Comparison of ENCODE assay signal across 9 mouse cellular contexts in genomic region chr10:20927894-20928293, GRCm38 (mm10). TPM values are rescaled to one million over a fixed set of nuclear protein-coding genes. Genes with fewer than 3 reads are reported as not detected.
DNase-seq lines count a peak whose midpoint lies in the region; ATAC-seq and TF ChIP-seq lines count a peak whose summit lies in the region.
"Had no signal": no experiment of that assay in that cellular context is flagged by ENCODE, and none has a peak within 500 bp of the region (broad histone marks: within the 10 kb centered on the region; RNA-seq: fewer than 3 reads in every experiment).

No protein-coding gene starts in this region.

- intact Hi-C loops in heart, adult 2 months (cut with DNase I): loop anchor here (1.0 to 10.0 kb wide), 3 partner anchors 323 to 565 kb away; no protein-coding TSS in a partner anchor
- intact Hi-C loops in heart, postnatal 10 days (cut with DNase I): loop anchor here (1.0 to 5.0 kb wide), 4 partner anchors 441 to 641 kb away; no protein-coding TSS in a partner anchor

- no peak for TF ChIP-seq POLR2A in heart, adult 2 months (IDR thresholded peaks at IDR 0.05; ENCODE audit: insufficient read depth, low read depth, low read length)

- no peaks in the 10 kb centered on the region for H3K79me2 ChIP-seq in heart, adult 2 months (replicated peaks; ENCODE audit: control insufficient read depth, insufficient read depth, low read length)

- no peaks in the 10 kb centered on the region for H3K27me3 ChIP-seq in heart, adult 2 months (ENCODE audit: control insufficient read depth, insufficient read depth, low read length)
- no peaks in the 10 kb centered on the region for H3K27me3 ChIP-seq in heart, embryonic 11.5 days (ENCODE audit: control insufficient read depth, insufficient read depth, low read length)
- no peaks in the 10 kb centered on the region for H3K27me3 ChIP-seq in midbrain, embryonic 16.5 days (ENCODE audit: control insufficient read depth, insufficient read depth, low read depth, low read length)
- no peaks in the 10 kb centered on the region for H3K27me3 ChIP-seq in midbrain, embryonic 11.5 days (ENCODE audit: control insufficient read depth, insufficient read depth, low read length)
- H3K27me3 ChIP-seq: lung, embryonic 15.5 days had no signal

- no peak overlapping the region for H3K4me3 ChIP-seq in heart, adult 2 months
- no peak overlapping the region for H3K4me3 ChIP-seq in heart, embryonic 11.5 days (ENCODE audit: low read depth, low read length)
- no peak overlapping the region for H3K4me3 ChIP-seq in midbrain, embryonic 16.5 days (ENCODE audit: low read depth, low read length)
- H3K4me3 ChIP-seq in midbrain, embryonic 11.5 days (ENCODE audit: low read depth, low read length): no peak overlapping the region
- H3K4me3 ChIP-seq: lung, embryonic 15.5 days had no signal

- no peak for TF ChIP-seq EP300 in heart, adult 2 months (IDR thresholded peaks at IDR 0.05; ENCODE audit: insufficient read depth, low read depth, low read length)

- no peaks in the 10 kb centered on the region for H3K36me3 ChIP-seq in heart, adult 2 months (ENCODE audit: control insufficient read depth, insufficient read depth, low read length)
- H3K36me3 ChIP-seq in heart, embryonic 11.5 days (ENCODE audit: control insufficient read depth, insufficient read depth, low read length): no peaks in the 10 kb centered on the region
- no peaks in the 10 kb centered on the region for H3K36me3 ChIP-seq in midbrain, embryonic 16.5 days (ENCODE audit: control insufficient read depth, insufficient read depth, low read length)
- no peaks in the 10 kb centered on the region for H3K36me3 ChIP-seq in midbrain, embryonic 11.5 days (ENCODE audit: control insufficient read depth, insufficient read depth, low read length)
- H3K36me3 ChIP-seq: lung, embryonic 15.5 days had no signal

- no peaks in the 10 kb centered on the region for H3K9me3 ChIP-seq in heart, embryonic 11.5 days (replicated peaks; ENCODE audit: control insufficient read depth, low read length)
- H3K9me3 ChIP-seq in midbrain, embryonic 16.5 days (replicated peaks; ENCODE audit: control insufficient read depth, low read length, poor library complexity, severe bottlenecking): no peaks in the 10 kb centered on the region
- H3K9me3 ChIP-seq in midbrain, embryonic 11.5 days (ENCODE audit: control insufficient read depth, low read length): no peaks in the 10 kb centered on the region
- H3K9me3 ChIP-seq: lung, embryonic 15.5 days had no signal

- 21% methylated on average over 4 of the region's 4 CpGs for WGBS in heart, adult 2 months
- WGBS in heart, embryonic 11.5 days (ENCODE audit: insufficient replicate concordance): 38% methylated on average over 4 of the region's 4 CpGs
- 34% methylated on average over 4 of the region's 4 CpGs for WGBS in midbrain, embryonic 16.5 days
- WGBS in midbrain, embryonic 11.5 days: 53% methylated on average over 4 of the region's 4 CpGs

- ATAC-seq in heart, embryonic 11.5 days (replicated peaks; ENCODE audit: insufficient number of reproducible peaks, low FRiP score, low TSS enrichment): no peak
- peak; percentile 60 for ATAC-seq in midbrain, embryonic 16.5 days
- no peak for ATAC-seq in midbrain, embryonic 11.5 days (ENCODE audit: low FRiP score)

- H3K4me2 ChIP-seq in heart, embryonic 11.5 days: no peak overlapping the region
- H3K4me2 ChIP-seq in midbrain, embryonic 16.5 days (ENCODE audit: low read length): peak overlapping the region; percentile 17; the same call in 1 of the 2 replicates
- H3K4me2 ChIP-seq in midbrain, embryonic 11.5 days: no peak overlapping the region
- H3K4me2 ChIP-seq: lung, embryonic 15.5 days had no signal

- H3K4me1 ChIP-seq in heart, adult 2 months (ENCODE audit: control insufficient read depth, insufficient read depth, low read length): no peaks in the 10 kb centered on the region
- H3K4me1 ChIP-seq in heart, embryonic 11.5 days (ENCODE audit: control insufficient read depth, insufficient read depth, low read length): no peaks in the 10 kb centered on the region
- no peaks in the 10 kb centered on the region for H3K4me1 ChIP-seq in midbrain, embryonic 16.5 days (ENCODE audit: control insufficient read depth, insufficient read depth, low read length)
- no peaks in the 10 kb centered on the region for H3K4me1 ChIP-seq in midbrain, embryonic 11.5 days (ENCODE audit: control insufficient read depth, insufficient read depth, low read length)
- H3K4me1 ChIP-seq: lung, embryonic 15.5 days had no signal

- no peak for DNase-seq in heart, adult 2 months
- no peak for DNase-seq in midbrain, embryonic 11.5 days (ENCODE audit: low spot score, missing footprints)
- DNase-seq in heart, postnatal 10 days: peak; percentile 54 to 69
- peak; percentile 31 for DNase-seq in retina, postnatal 7 days (ENCODE audit: low read depth, low spot score)
- DNase-seq in cerebellum, postnatal 36 days: no peak
- no peak for DNase-seq in spleen, postnatal 36 days (ENCODE audit: low spot score in 2 of 2)

- peak; percentile 83 for TF ChIP-seq CTCF in heart, adult 2 months (IDR thresholded peaks at IDR 0.05)

- no peak overlapping the region for H3K27ac ChIP-seq in heart, adult 2 months
- no peak overlapping the region for H3K27ac ChIP-seq in heart, embryonic 11.5 days (ENCODE audit: low read depth, low read length)
- H3K27ac ChIP-seq in midbrain, embryonic 16.5 days (ENCODE audit: low read length): peak overlapping the region; percentile 42; the same call in 1 of the 2 replicates
- H3K27ac ChIP-seq in midbrain, embryonic 11.5 days (ENCODE audit: low read depth, low read length): no peak overlapping the region
- H3K27ac ChIP-seq: lung, embryonic 15.5 days had no signal

- H3K9ac ChIP-seq in heart, adult 2 months (ENCODE audit: low read depth, low read length): no peak overlapping the region
- no peak overlapping the region for H3K9ac ChIP-seq in heart, embryonic 11.5 days (ENCODE audit: low read depth, low read length)
- H3K9ac ChIP-seq in midbrain, embryonic 16.5 days (ENCODE audit: low read depth, low read length): no peak overlapping the region
- H3K9ac ChIP-seq in midbrain, embryonic 11.5 days (ENCODE audit: low read length): no peak overlapping the region
- H3K9ac ChIP-seq: lung, embryonic 15.5 days had no signal

RNA-seq across cellular contexts. Expression of gene Ahi1, which starts 24.5 kb away (rescaled TPM):
- total RNA-seq in heart, adult 2 months (2021): 1 to 10 TPM; 1.3 TPM
- 0.86 and 2.3 TPM in 2 replicates for polyA plus RNA-seq in heart, adult 2 months (2012; rRNA removed)
- 6.5 and 6.7 TPM in 2 replicates for polyA plus RNA-seq in heart, embryonic 11.5 days (2014; fragmentation: Nextera tagmentation; extraction: Ambion mirVana)
- polyA plus RNA-seq in midbrain, embryonic 16.5 days (2015; fragmentation: Nextera tagmentation; extraction: Ambion mirVana): 130 and 149 TPM in 2 replicates
- polyA plus RNA-seq in midbrain, embryonic 11.5 days (2014; fragmentation: Nextera tagmentation; extraction: Ambion mirVana): 29.4 and 32.2 TPM in 2 replicates
- 1 to 10 TPM; 2.6 to 3.0 TPM for total RNA-seq in heart, postnatal 10 days (2021)

Comparison
In these comparisons a context has a peak if more than half of its experiments do, and no peak if none do; other contexts are left out.
1. DNase-seq: peak in heart, postnatal 10 days (2 of 2) and retina, postnatal 7 days (single experiment); none in heart, adult 2 months (0 of 2), midbrain, embryonic 11.5 days (single experiment), cerebellum, postnatal 36 days (0 of 2) and spleen, postnatal 36 days (0 of 2).